Mouse (Mus musculus) embryonic fibroblast, embryonic 13.5 days (primary cell): ENCODE measurements at regions not wholly inside any gene's neighbourhood (a gene's known extent, or its start where the extent isn't known, plus 50 kb on each side); places are given as distances from the start of the nearest gene placed in this dataset.

Experiments
- CTCF ChIP-seq: IDR thresholded peaks from 2 replicates; pipeline ENCODE4 v1.5.1; 2011; ENCODE audit warnings: mild to moderate bottlenecking, control low read depth, low read length, moderate library complexity, borderline replicate concordance; ENCODE audit not compliant: insufficient read depth
- POLR2A ChIP-seq: IDR thresholded peaks from 2 replicates; pipeline ENCODE4 v1.6.1; 2011; ENCODE audit warnings: low read depth, mild to moderate bottlenecking, control low read depth, low read length, moderate library complexity

DNA sequence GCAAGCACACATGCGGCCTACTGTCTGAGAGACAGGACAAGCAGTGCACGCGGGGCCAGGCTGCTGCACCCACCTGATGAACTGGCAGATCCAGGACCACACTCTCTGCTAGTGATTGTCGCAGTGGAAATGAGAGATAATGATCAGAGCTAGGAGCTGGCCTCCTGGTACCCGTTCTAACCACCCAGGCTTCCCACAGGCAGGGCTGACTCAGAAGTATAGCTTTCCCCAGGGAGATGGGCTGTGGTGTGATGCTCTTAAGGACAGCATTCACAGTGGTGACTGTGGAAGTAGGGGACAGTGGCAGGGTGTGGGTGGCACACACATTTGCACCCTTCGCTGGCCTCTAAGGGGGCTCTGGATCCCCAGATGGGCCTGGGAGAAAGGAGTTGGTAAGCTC lies 128.0 kb downstream of the Kif26a start:
- TF ChIP-seq POLR2A (no peak), CTCF (no peak)
